Mouse (Mus musculus): Measurements from ENCODE around the gene Zdhhc11.

DNA sequence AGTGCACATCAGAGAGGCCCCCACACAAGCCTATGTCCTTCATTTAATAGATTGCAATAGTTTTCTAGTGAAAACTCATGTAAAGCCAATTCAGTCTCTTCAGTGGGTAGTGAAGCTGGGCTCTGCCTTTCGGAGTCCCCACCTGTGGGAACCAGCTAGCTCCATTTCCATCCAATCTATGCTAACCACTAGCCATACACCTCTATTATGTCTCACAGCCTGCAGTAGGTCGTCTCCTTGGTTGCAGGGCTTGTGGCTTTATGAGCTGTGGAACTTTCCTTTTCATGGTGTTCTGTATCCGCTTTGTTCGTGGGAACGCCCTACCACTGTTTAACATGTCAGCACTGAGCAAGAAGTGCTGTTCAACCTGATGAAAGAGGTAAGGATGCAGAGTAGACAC, at the start of gene Zdhhc11:
- TF ChIP-seq CTCF (IDR thresholded peaks at IDR 0.05; ENCODE audit: borderline replicate concordance, insufficient read depth, low read depth, low read length), result no peak
- no peak for TF ChIP-seq POLR2A (IDR thresholded peaks at IDR 0.05; ENCODE audit: borderline replicate concordance, insufficient read depth, low read length)

Data from cerebellum, adult 2 months (tissue).